Mouse (Mus musculus) CH12.LX (cell line): ENCODE results near the gene Myo1a.

Source experiments
- CTCF ChIP-seq, 2 experiments: IDR thresholded peaks in 1 of 2; conservative IDR thresholded peaks in 1 of 2; 2 replicates each; pipeline ENCODE4 v1.5.1; 2011 to 2012; ENCODE audit warnings: low read depth in 2 of 2, low read length in 2 of 2, improper control_type of control experiment in 1 of 2, inconsistent platforms in 1 of 2, mild to moderate bottlenecking in 1 of 2, moderate library complexity in 1 of 2
- E2F4 ChIP-seq: IDR thresholded peaks from 2 replicates; pipeline ENCODE4 v1.6.1; 2011; ENCODE audit warnings: low read depth, low read length, improper control_type of control experiment; ENCODE audit not compliant: insufficient replicate concordance
- EP300 ChIP-seq: IDR thresholded peaks from 2 replicates; pipeline ENCODE4 v1.6.1; 2011; ENCODE audit warnings: low read length, improper control_type of control experiment
- MEF2A ChIP-seq: IDR thresholded peaks from 2 replicates; pipeline ENCODE4 v1.6.1; 2014; ENCODE audit warnings: low read depth, mild to moderate bottlenecking, inconsistent platforms, low read length, improper control_type of control experiment, borderline replicate concordance

DNA sequence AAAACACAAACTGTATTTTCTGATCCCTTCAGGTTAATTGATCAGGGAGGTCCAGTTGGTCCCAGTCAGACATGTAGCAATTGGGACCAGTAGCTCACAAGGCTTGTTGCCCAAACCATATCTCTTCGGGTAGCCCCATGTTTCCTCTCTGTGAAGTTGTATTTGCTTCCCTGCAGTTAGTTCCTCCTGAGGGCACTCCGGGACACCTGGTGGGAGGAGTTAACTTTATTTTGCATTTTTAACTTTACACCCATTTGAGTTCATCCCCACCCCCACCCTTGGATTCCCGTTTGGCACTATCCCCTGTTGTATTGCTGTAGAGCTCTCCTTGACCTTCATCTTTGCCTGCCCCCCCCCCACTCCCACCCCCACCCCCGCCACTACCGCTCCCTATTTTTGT lies 40.9 kb downstream of the Myo1a start:
- no peak for TF ChIP-seq E2F4
- no peak for TF ChIP-seq MEF2A
- TF ChIP-seq CTCF (conservative IDR thresholded peaks at IDR 0.05 in 1 of 2, IDR thresholded peaks at IDR 0.05 in 1 of 2; ENCODE audit: low read depth in 2 of 2, low read length in 2 of 2), result no peak
- no peak for TF ChIP-seq EP300
